In the genomic region with DNA sequence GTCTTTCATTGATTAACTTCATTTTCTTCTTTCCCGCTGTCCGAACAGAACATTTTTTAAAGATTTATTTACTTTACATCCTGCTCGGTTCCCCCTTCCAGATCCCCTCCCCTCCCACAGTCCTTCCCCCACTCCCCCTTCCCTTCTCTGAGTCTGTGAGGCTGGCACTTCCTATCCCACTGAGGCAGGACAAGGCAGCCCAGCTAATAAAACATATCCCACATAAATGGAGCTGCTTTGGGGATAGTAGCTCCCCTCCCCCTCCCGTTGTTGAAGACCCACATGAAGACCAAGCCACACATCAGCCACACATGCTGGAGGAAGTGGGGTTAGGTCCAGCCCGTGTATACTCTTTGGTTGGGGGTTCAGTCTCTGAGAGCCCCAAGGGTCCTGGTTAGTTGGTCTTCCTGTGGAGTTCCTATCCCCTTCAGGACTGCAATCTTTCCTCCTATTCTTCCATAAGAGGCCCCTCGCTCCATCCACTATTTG, we compare ENCODE assay signal across 8 mouse cellular contexts. TPM values are rescaled to one million over a fixed set of nuclear protein-coding genes. Genes with fewer than 3 reads are reported as not detected.
A peak's percentile ranks its signal among the peaks of the same experiment; 100 is the strongest.
DNase-seq lines count a peak whose midpoint lies in the region; ATAC-seq and TF ChIP-seq lines count a peak whose summit lies in the region.

No protein-coding gene starts in this region.

- no peak overlapping the region for H3K27ac ChIP-seq in forebrain, embryonic 14.5 days (ENCODE audit: low read depth, low read length)
- peak overlapping the region; percentile 72 for H3K27ac ChIP-seq in limb, embryonic 14.5 days (replicated peaks; ENCODE audit: low read depth, low read length)
- H3K27ac ChIP-seq in olfactory bulb, adult 2 months (ENCODE audit: insufficient read depth, low read depth, low read length), result peak overlapping the region; percentile 83

- peaks cover 8% of the 10 kb centered on the region; the same call in 1 of the 2 replicates for H3K4me1 ChIP-seq in lung, adult 2 months (ENCODE audit: control insufficient read depth, insufficient read depth, low read length)
- H3K4me1 ChIP-seq in forebrain, embryonic 14.5 days (ENCODE audit: control insufficient read depth, insufficient read depth, low read length), result no peaks in the 10 kb centered on the region
- peaks cover 5% of the 10 kb centered on the region; the same call in 1 of the 2 replicates for H3K4me1 ChIP-seq in limb, embryonic 14.5 days (ENCODE audit: control insufficient read depth, insufficient read depth, low read length)
- H3K4me1 ChIP-seq in olfactory bulb, adult 2 months (ENCODE audit: control insufficient read depth, insufficient read depth, low read length), result peaks cover 7% of the 10 kb centered on the region

- ATAC-seq in forebrain, embryonic 14.5 days, result peak; percentile 15; the same call in 1 of the 2 replicates
- no peak for ATAC-seq in limb, embryonic 14.5 days (ENCODE audit: low FRiP score, low read depth)
- ATAC-seq in CD4-positive, CD25-positive, alpha-beta regulatory T cell, adult 4 months, result no peak

- H3K4me3 ChIP-seq in lung, adult 2 months (replicated peaks; ENCODE audit: extremely low read depth, low read depth, low read length), result peak overlapping the region; percentile 75
- H3K4me3 ChIP-seq in forebrain, embryonic 14.5 days (ENCODE audit: low read depth, low read length), result peak overlapping the region; percentile 89
- H3K4me3 ChIP-seq in limb, embryonic 14.5 days (replicated peaks; ENCODE audit: low read length), result peak overlapping the region; percentile 89
- peak overlapping the region; percentile 98 for H3K4me3 ChIP-seq in olfactory bulb, adult 2 months (ENCODE audit: insufficient read depth, low read depth, low read length)

- H3K9me3 ChIP-seq in forebrain, embryonic 14.5 days (replicated peaks; ENCODE audit: control insufficient read depth, low read length), result no peaks in the 10 kb centered on the region
- H3K9me3 ChIP-seq in limb, embryonic 14.5 days (ENCODE audit: control insufficient read depth, low read length), result no peaks in the 10 kb centered on the region

- peak overlapping the region; percentile 93 for H3K9ac ChIP-seq in forebrain, embryonic 14.5 days (ENCODE audit: low read length)
- H3K9ac ChIP-seq in limb, embryonic 14.5 days (ENCODE audit: low read depth, low read length, severe bottlenecking), result peak overlapping the region; percentile 92

- no peaks in the 10 kb centered on the region for H3K36me3 ChIP-seq in forebrain, embryonic 14.5 days (ENCODE audit: control insufficient read depth, insufficient read depth, low read length)
- H3K36me3 ChIP-seq in limb, embryonic 14.5 days (ENCODE audit: control insufficient read depth, insufficient read depth, low read length), result no peaks in the 10 kb centered on the region

- TF ChIP-seq POLR2A in lung, adult 2 months (IDR thresholded peaks at IDR 0.05; ENCODE audit: borderline replicate concordance, extremely low read depth, low read depth, low read length), result no peak
- TF ChIP-seq POLR2A in limb, embryonic 14.5 days (IDR thresholded peaks at IDR 0.05; ENCODE audit: borderline replicate concordance, extremely low read depth, insufficient read depth, insufficient read length), result no peak
- no peak for TF ChIP-seq POLR2A in olfactory bulb, adult 2 months (IDR thresholded peaks at IDR 0.05; ENCODE audit: insufficient read depth, low read depth, low read length)

- no peaks in the 10 kb centered on the region for H3K27me3 ChIP-seq in forebrain, embryonic 14.5 days (replicated peaks; ENCODE audit: control insufficient read depth, insufficient read depth, low read length)
- H3K27me3 ChIP-seq in limb, embryonic 14.5 days (ENCODE audit: control insufficient read depth, insufficient read depth, low read length), result no peaks in the 10 kb centered on the region

- H3K4me2 ChIP-seq in forebrain, embryonic 14.5 days (ENCODE audit: low read length), result peak overlapping the region; percentile 66
- peak overlapping the region; percentile 80 for H3K4me2 ChIP-seq in limb, embryonic 14.5 days (replicated peaks; ENCODE audit: low read depth, low read length, severe bottlenecking)

- no peak for TF ChIP-seq CTCF in lung, adult 2 months (IDR thresholded peaks at IDR 0.05; ENCODE audit: insufficient read depth, low read length)
- no peak for TF ChIP-seq CTCF in olfactory bulb, adult 2 months (IDR thresholded peaks at IDR 0.05; ENCODE audit: insufficient read depth, low read depth, low read length)

- DNase-seq in lung, adult 2 months, result no peak
- DNase-seq in lung, postnatal 25 days (ENCODE audit: low spot score), result no peak
- no peak for DNase-seq in forebrain, embryonic 14.5 days (ENCODE audit: low spot score)
- no peak for DNase-seq in limb, embryonic 14.5 days (ENCODE audit: low spot score)
- no peak for DNase-seq in adrenal gland, adult 8-10 months
- no peak for DNase-seq in right cerebral cortex, adult 18-20 months

- 50% methylated on average over 6 of the region's 6 CpGs for WGBS in lung, adult 2 months
- WGBS in forebrain, embryonic 14.5 days, result 60% methylated on average over 6 of the region's 6 CpGs
- WGBS in limb, embryonic 14.5 days, result 56% methylated on average over 6 of the region's 6 CpGs
- WGBS in olfactory bulb, adult 2 months, result 53% methylated on average over 6 of the region's 6 CpGs

RNA-seq across cellular contexts. Expression of a gene that starts 0.8 kb away (rescaled TPM):
- polyA plus RNA-seq in lung, adult 2 months (2012; rRNA removed), result 4.5 and 7.9 TPM in 2 replicates
- polyA plus RNA-seq in forebrain, embryonic 14.5 days (2014; fragmentation: Nextera tagmentation; extraction: Ambion mirVana), result 28.6 and 30.5 TPM in 2 replicates
- 50.8 and 55.1 TPM in 2 replicates for polyA plus RNA-seq in limb, embryonic 14.5 days (2012; rRNA removed)
- polyA plus RNA-seq in limb, embryonic 14.5 days (2014; fragmentation: Nextera tagmentation; extraction: Ambion mirVana), result 30.3 and 37.5 TPM in 2 replicates
- polyA plus RNA-seq in olfactory bulb, adult 2 months (2012; ENCODE audit: insufficient read depth, insufficient read length, low replicate concordance, missing spikeins), result 116 TPM in 1 of 2 replicates, not detected in the other
- total RNA-seq in adrenal gland, adult 8-10 months (2022), result 10 to 100 TPM; 17.6 to 32.0 (median 22.6) TPM
- under 1 TPM in 1 of 2 experiments, not detected in 1; 0.28 TPM for polyA plus RNA-seq in CD4-positive, CD25-positive, alpha-beta regulatory T cell, adult 4 months (2017; shearing (Covaris generic))
